Mouse (Mus musculus) hindbrain, postnatal 0 days (tissue): ENCODE data around the gene Rpl13a. TPM values are rescaled to one million over a fixed set of nuclear protein-coding genes. Genes with fewer than 3 reads are reported as not detected.
A peak's percentile ranks its signal among the peaks of the same experiment; 100 is the strongest.
"Not testable (repeated sequence)": the region's sequence is repeated elsewhere in the genome, so short reads cannot be mapped to it uniquely, and the experiment has no call there.

Source experiments
- ATAC-seq: fragments of 200-750 bp; cut with Nextera tagmentation; 2 replicates; pipeline ENCODE4 v1.8.0; 2017; ENCODE audit warnings: mild to moderate bottlenecking, moderate TSS enrichment, moderate library complexity
- DNase-seq: peaks from one replicate; pipeline ENCODE4 v3.0.0-alpha.2; 2015; ENCODE audit warnings: low spot score
- H3K27ac ChIP-seq: fragments of 300-500 bp; sonication (generic); 2 replicates; pipeline ENCODE4 v1.5.1; 2014; ENCODE audit warnings: mild to moderate bottlenecking
- H3K27me3 ChIP-seq: fragments of 300-500 bp; sonication (generic); 2 replicates; pipeline ENCODE4 v1.6.1; 2014; ENCODE audit warnings: low read length, mixed read lengths; ENCODE audit not compliant: insufficient read depth
- H3K36me3 ChIP-seq: fragments of 300-500 bp; sonication (generic); 2 replicates; pipeline ENCODE4 v1.6.1; 2014; ENCODE audit warnings: low read length, mixed read lengths; ENCODE audit not compliant: insufficient read depth
- H3K4me1 ChIP-seq: fragments of 300-500 bp; sonication (generic); 2 replicates; pipeline ENCODE4 v1.6.1; 2014; ENCODE audit warnings: antibody characterized with exemption, low read length, mixed read lengths; ENCODE audit not compliant: insufficient read depth
- H3K4me2 ChIP-seq: fragments of 300-500 bp; sonication (generic); 2 replicates; pipeline ENCODE4 v1.6.1; 2014; ENCODE audit warnings: low read depth, mild to moderate bottlenecking, low read length, moderate library complexity, mixed read lengths
- H3K4me3 ChIP-seq: fragments of 300-500 bp; sonication (generic); 2 replicates; pipeline ENCODE4 v1.5.1; 2014; ENCODE audit warnings: low read length
- H3K9ac ChIP-seq: fragments of 300-500 bp; sonication (generic); replicated peaks from 2 replicates; pipeline ENCODE4 v1.6.1; 2014; ENCODE audit warnings: mild to moderate bottlenecking, low read length, moderate library complexity, mixed read lengths
- H3K9me3 ChIP-seq: fragments of 300-500 bp; sonication (generic); 2 replicates; pipeline ENCODE4 v1.6.1; 2016; ENCODE audit warnings: low read length, mixed read lengths
- CTCF ChIP-seq: IDR thresholded peaks from 2 replicates; pipeline ENCODE4 v1.5.1; 2016; ENCODE audit warnings: antibody characterized with exemption, control low read depth, low read depth
- whole genome bisulfite sequencing: fragments of 180-500 bp; shearing (Covaris S2); extraction: QIAGEN DNeasy Blood & Tissue Kit; methylation state at CpG from one replicate; pipeline ENCODE4 v1.1.7; 2014; 5-methylcytosine and 5-hydroxymethylcytosine counted together
- polyA plus RNA-seq: library from polyadenylated mRNA; unstranded; fragments of >200 nt; fragmentation: Nextera tagmentation; extraction: Ambion mirVana; gene quantifications from 2 replicates; pipeline ENCODE4 v1.2.1, GENCODE M21; 2015
- total RNA-seq: library from RNA; depleted of rRNA; stranded (reverse); fragments of >200 nt; gene quantifications from 2 replicates; pipeline ENCODE4 v1.2.3, GENCODE M21; 2014

The Rpl13a gene
- total and polyA plus RNA-seq, 2 experiments from 2014 or later = 800 to 1,807 TPM

DNA sequence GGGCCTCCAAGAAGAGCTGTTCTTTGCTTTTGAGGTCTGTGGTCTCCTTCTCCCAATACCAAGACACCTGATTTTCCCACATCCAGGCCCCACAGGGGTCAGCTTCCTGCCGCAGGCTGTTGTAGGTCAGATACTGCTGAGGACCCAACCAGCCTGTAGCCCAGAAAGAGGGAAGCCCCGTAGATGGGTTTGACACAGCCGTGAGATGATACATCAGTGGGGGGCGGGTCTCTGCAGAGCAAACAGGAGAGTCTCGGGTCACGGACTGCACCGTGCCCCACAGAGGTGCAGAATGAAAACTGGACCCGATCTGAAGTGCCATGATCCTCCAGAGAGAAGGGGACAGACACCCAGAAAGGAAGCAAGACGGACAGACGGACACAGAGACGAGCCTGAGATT, 26.1 kb downstream of the Rpl13a start:
- Histone ChIP-seq H3K9ac (no peak overlapping the region), H3K27me3 (no peaks in the 10 kb centered on the region), H3K36me3 (no peaks in the 10 kb centered on the region), H3K4me3 (no peak overlapping the region), H3K4me2 (peak overlapping the region; percentile 35), H3K27ac (no peak overlapping the region), H3K9me3 (no peaks in the 10 kb centered on the region), H3K4me1 (no peaks in the 10 kb centered on the region; the same call in 1 of the 2 replicates)
- 87% methylated on average over 11 of the region's 11 CpGs for WGBS
- no peak for TF ChIP-seq CTCF
- no peak for DNase-seq
- no peak for ATAC-seq

DNA sequence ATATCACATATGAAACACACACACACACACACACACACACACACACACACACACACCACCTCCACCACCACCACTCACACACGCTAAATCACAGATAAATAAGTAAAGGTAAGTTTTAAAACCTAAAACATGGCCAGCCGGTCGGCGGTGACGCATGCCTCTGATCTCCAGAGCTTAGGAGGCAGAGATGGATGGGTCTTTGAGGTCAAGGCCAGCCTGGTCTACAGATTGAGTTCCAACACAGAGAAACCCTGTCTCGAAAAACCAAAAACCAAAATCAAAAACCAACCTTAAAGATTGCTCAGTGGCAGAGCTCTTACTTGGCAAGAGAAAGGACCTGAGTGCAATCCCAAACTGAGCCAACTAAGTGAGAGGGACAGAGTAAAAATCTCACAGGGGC, 28.5 kb downstream of the Rpl13a start:
- no peak for TF ChIP-seq CTCF
- H3K4me2 ChIP-seq = no peak overlapping the region
- H3K4me1 ChIP-seq = no peaks in the 10 kb centered on the region; the same call in 1 of the 2 replicates
- no peak overlapping the region for H3K27ac ChIP-seq
- no peak overlapping the region for H3K9ac ChIP-seq
- DNase-seq (no peak), ATAC-seq (no peak)
- H3K27me3 ChIP-seq = no peaks in the 10 kb centered on the region
- WGBS = 94% methylated on average over 6 of the region's 6 CpGs
- no peak overlapping the region for H3K4me3 ChIP-seq
- H3K9me3 ChIP-seq = no peaks in the 10 kb centered on the region
- H3K36me3 ChIP-seq = no peaks in the 10 kb centered on the region

DNA sequence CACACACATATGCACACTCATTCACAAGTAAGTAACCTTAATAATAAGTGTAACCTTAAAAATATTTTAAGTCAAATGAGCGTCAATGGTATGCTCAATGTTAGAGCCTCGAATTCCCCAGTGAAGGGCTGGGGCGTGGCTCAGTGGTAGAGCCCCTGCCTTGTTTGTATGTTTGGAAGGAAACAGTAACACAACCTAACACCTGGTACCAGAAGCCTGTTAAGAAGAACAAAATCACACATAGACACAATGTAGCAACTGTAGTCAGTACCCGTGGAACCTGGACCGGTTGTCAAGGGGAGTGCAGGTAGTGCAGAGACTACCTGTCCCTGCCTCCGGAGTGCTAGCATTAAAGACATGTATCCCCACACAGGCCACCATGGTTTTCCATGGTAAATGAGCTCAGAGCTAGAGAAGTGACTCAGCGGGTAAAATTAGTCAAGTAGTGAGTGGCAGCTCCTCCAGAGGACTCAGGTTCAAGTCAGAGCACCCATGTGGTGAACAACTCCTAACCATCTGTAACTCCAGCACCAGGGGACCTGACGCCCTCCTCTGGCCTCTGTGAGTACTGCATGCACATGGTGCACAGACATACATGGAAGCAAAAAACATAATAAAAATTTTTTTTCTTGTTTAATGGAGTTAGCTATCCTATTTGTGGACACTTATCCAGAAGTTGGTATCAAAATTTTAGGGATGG, 29.9 kb downstream of the Rpl13a start:
- 88% methylated on average over 8 of the region's 8 CpGs for WGBS
- no peak overlapping the region for H3K9ac ChIP-seq
- peak; percentile 48 for TF ChIP-seq CTCF
- DNase-seq = no peak
- no peak overlapping the region for H3K27ac ChIP-seq
- no peak overlapping the region for H3K4me2 ChIP-seq
- H3K4me3 ChIP-seq = no peak overlapping the region
- ATAC-seq = no peak
- no peaks in the 10 kb centered on the region for H3K36me3 ChIP-seq
- no peaks in the 10 kb centered on the region; the same call in 1 of the 2 replicates for H3K4me1 ChIP-seq
- no peaks in the 10 kb centered on the region for H3K9me3 ChIP-seq
- no peaks in the 10 kb centered on the region for H3K27me3 ChIP-seq

DNA sequence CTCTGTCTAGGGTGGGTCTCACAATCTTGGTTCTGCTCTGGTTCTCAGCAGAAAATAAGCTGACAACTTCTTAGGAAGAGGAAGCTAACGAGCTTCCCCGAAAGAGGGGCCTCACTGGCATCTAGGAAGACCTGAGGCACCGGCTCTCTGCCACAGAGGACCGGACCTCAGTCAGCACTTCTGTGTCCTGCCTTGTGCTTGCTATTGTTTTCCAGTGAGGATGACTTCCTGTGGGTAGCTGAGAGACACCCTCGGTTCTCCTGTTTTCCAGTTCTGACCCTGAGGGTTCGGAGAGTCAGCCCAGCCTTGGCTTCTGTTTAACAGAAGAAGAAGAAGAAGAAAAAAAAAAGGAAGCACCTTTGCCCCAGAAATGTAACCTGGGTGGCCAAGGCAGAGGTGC, 31.1 kb downstream of the Rpl13a start:
- Histone ChIP-seq H3K4me1 (no peaks in the 10 kb centered on the region; the same call in 1 of the 2 replicates), H3K4me3 (no peak overlapping the region), H3K4me2 (no peak overlapping the region), H3K9me3 (no peaks in the 10 kb centered on the region), H3K27me3 (no peaks in the 10 kb centered on the region), H3K36me3 (no peaks in the 10 kb centered on the region), H3K9ac (no peak overlapping the region), H3K27ac (no peak overlapping the region)
- ATAC-seq (no peak), DNase-seq (no peak)
- TF ChIP-seq CTCF = no peak
- WGBS = 74% methylated on average over 6 of the region's 6 CpGs

DNA sequence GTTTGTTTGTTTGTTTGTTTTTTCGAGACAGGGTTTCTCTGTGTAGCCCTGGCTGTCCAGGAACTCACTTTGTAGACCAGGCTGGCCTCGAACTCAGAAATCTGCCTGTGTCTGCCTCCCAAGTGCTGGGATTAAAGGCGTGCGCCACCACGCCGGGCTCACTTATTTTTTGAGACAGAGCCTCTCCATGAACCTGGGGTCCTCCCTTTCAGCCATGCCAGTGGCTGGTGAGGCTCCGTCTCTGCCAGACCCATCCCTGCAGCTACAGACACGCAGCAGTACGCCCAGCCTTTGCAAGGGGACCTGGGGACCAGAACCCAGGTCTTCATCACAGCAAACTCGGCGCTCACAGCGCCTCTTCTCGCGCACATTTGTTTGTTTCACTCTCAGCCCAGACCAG, 32.6 kb downstream of the Rpl13a start:
- not testable (repeated sequence) for H3K9me3 ChIP-seq, H3K4me1 ChIP-seq, ATAC-seq, H3K4me3 ChIP-seq, H3K36me3 ChIP-seq, H3K27ac ChIP-seq, H3K4me2 ChIP-seq, H3K9ac ChIP-seq, DNase-seq, H3K27me3 ChIP-seq
- 93% methylated on average over 14 of the region's 14 CpGs for WGBS

DNA sequence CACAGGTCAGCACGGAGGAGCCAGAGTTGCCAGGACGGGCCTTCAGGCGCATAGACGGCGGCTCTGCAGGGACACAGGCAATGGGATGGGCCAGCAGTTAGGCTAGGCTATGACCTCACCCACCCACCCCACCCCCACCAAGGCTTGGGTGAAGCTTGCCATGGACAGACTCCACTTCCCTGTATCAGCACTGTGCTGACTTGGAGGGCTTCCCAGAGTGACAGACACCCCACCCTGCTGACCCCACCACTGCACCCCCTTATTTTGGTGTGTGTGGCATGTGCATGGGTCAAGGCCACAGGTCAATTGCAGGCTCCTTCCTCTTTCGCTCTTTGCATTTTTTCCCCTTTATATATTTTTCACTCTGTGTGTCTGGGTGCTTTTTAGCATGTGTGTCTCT, 33.2 kb downstream of the Rpl13a start:
- no peaks in the 10 kb centered on the region for H3K9me3 ChIP-seq
- no peak for TF ChIP-seq CTCF
- WGBS = 82% methylated on average over 6 of the region's 6 CpGs
- H3K27ac ChIP-seq = no peak overlapping the region
- H3K9ac ChIP-seq = no peak overlapping the region
- H3K4me3 ChIP-seq = no peak overlapping the region
- DNase-seq (no peak), ATAC-seq (no peak)
- no peak overlapping the region for H3K4me2 ChIP-seq
- H3K36me3 ChIP-seq = no peaks in the 10 kb centered on the region
- no peaks in the 10 kb centered on the region for H3K27me3 ChIP-seq
- no peaks in the 10 kb centered on the region for H3K4me1 ChIP-seq

DNA sequence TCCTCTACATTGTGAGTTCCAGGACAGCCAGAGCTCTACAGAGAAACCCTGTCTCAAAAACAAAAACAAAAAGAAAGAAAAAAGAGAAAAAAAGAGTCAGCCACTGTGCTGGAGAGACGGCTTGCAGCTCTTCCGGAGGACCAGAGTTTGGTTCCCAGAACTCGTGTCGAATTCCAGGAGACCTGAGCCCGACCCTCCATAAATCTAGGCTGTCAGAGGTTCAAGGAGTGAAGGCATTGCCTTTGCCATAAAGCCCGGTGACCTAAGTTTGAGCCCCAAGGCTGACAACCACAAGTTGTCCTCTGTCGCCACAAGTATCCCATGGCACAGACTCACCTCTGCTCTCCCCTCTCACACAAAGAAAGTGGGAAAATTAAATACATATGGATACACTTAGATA, 34.4 kb downstream of the Rpl13a start:
- no peaks in the 10 kb centered on the region for H3K9me3 ChIP-seq
- no peak for ATAC-seq
- WGBS = 58% methylated on average over 7 of the region's 7 CpGs

More for the DNA sequence above, 34.4 kb downstream of the Rpl13a start:
- Histone ChIP-seq H3K4me2 (no peak overlapping the region), H3K4me3 (no peak overlapping the region), H3K27me3 (no peaks in the 10 kb centered on the region), H3K4me1 (no peaks in the 10 kb centered on the region), H3K9ac (no peak overlapping the region), H3K27ac (no peak overlapping the region), H3K36me3 (no peaks in the 10 kb centered on the region)
- no peak for DNase-seq
- no peak for TF ChIP-seq CTCF
